Mouse (Mus musculus): ENCODE results near the gene Slc22a5.

Gene Slc22a5

GRCm38 (mm10) chr11:53839147-53839546 lies 52.3 kb downstream of the Slc22a5 start:
- DNase-seq = no peak

GRCm38 (mm10) chr11:53837731-53838130 lies 53.7 kb downstream of the Slc22a5 start:
- DNase-seq = no peak

- DNase-seq = no peak
Observed at GRCm38 (mm10) chr11:53835379-53836010, 56.0 kb downstream of the Slc22a5 start.

GRCm38 (mm10) chr11:53825409-53825808 lies 66.1 kb downstream of the Slc22a5 start:
- DNase-seq = no peak

GRCm38 (mm10) chr11:53821945-53822338 lies 69.5 kb downstream of the Slc22a5 start:
- DNase-seq = no peak

- DNase-seq = no peak
Observed at GRCm38 (mm10) chr11:53821230-53821944, 70.1 kb downstream of the Slc22a5 start.

- DNase-seq = no peak
Observed at GRCm38 (mm10) chr11:53820516-53821170, 70.8 kb downstream of the Slc22a5 start.

GRCm38 (mm10) chr11:53819511-53819910 lies 71.9 kb downstream of the Slc22a5 start:
- DNase-seq = no peak

- DNase-seq = no peak
Observed at GRCm38 (mm10) chr11:53818794-53819193, 72.7 kb downstream of the Slc22a5 start.

GRCm38 (mm10) chr11:53816841-53817375 lies 74.6 kb downstream of the Slc22a5 start:
- no peak for DNase-seq

GRCm38 (mm10) chr11:53814810-53815209 lies 76.7 kb downstream of the Slc22a5 start:
- no peak for DNase-seq
